Mouse (Mus musculus): Measurements from ENCODE around the gene Ifitm3. TPM values are rescaled to one million over a fixed set of nuclear protein-coding genes. Genes with fewer than 3 reads are reported as not detected.

The Ifitm3 gene
- 1,040 and 1,188 TPM in 2 replicates for polyA plus RNA-seq (2011; ENCODE audit: insufficient read length, low read depth, missing spikeins)

GRCm38 (mm10) chr7:141010593-141010992 is at the start of gene Ifitm3:
TSS of gene Ifitm3 (minus strand) at chr7:141010770.
- Histone ChIP-seq H3K4me3 (ENCODE audit: insufficient read depth, low read length) (peak within 1 kb of the TSS; percentile 78), H3K27ac (ENCODE audit: insufficient read depth, low read length) (peak within 1 kb of the TSS; percentile 95), H3K4me1 (ENCODE audit: control insufficient read depth, insufficient read depth, low read length) (0 out of 2 replicates have a peak, but pooled peaks cover 2% of the 10 kb centered on the region)
- TF ChIP-seq POLR2A (IDR thresholded peaks at IDR 0.05; ENCODE audit: low read depth, low read length): peak; percentile 97
- no peak for TF ChIP-seq CTCF (IDR thresholded peaks at IDR 0.05; ENCODE audit: borderline replicate concordance, insufficient read depth, low read length)

- Histone ChIP-seq H3K4me3 (ENCODE audit: insufficient read depth, low read length) (no peak overlapping the region), H3K4me1 (ENCODE audit: control insufficient read depth, insufficient read depth, low read length) (no peaks in the 10 kb centered on the region), H3K27ac (ENCODE audit: insufficient read depth, low read length) (no peak overlapping the region)
These were observed 49.4 kb upstream of the Ifitm3 start for GRCm38 (mm10) chr7:141059929-141060328.

GRCm38 (mm10) chr7:141058601-141059341 is 48.2 kb upstream of the Ifitm3 start:
- no peak for TF ChIP-seq CTCF (IDR thresholded peaks at IDR 0.05; ENCODE audit: borderline replicate concordance, insufficient read depth, low read length)
- no peak for TF ChIP-seq POLR2A (IDR thresholded peaks at IDR 0.05; ENCODE audit: low read depth, low read length)
- no peak overlapping the region for H3K4me3 ChIP-seq (ENCODE audit: insufficient read depth, low read length)
- no peak overlapping the region for H3K27ac ChIP-seq (ENCODE audit: insufficient read depth, low read length)
- H3K4me1 ChIP-seq (ENCODE audit: control insufficient read depth, insufficient read depth, low read length): no peaks in the 10 kb centered on the region

More at GRCm38 (mm10) chr7:141059929-141060328, 49.4 kb upstream of the Ifitm3 start:
- TF ChIP-seq POLR2A (IDR thresholded peaks at IDR 0.05; ENCODE audit: low read depth, low read length) (no peak), CTCF (IDR thresholded peaks at IDR 0.05; ENCODE audit: borderline replicate concordance, insufficient read depth, low read length) (no peak)

- Histone ChIP-seq H3K4me1 (ENCODE audit: control insufficient read depth, insufficient read depth, low read length) (no peaks in the 10 kb centered on the region), H3K27ac (ENCODE audit: insufficient read depth, low read length) (no peak overlapping the region), H3K4me3 (ENCODE audit: insufficient read depth, low read length) (no peak overlapping the region)
- TF ChIP-seq POLR2A (IDR thresholded peaks at IDR 0.05; ENCODE audit: low read depth, low read length): no peak
- no peak for TF ChIP-seq CTCF (IDR thresholded peaks at IDR 0.05; ENCODE audit: borderline replicate concordance, insufficient read depth, low read length)
These were observed 47.0 kb upstream of the Ifitm3 start for GRCm38 (mm10) chr7:141057541-141057940.

- no peaks in the 10 kb centered on the region for H3K4me1 ChIP-seq (ENCODE audit: control insufficient read depth, insufficient read depth, low read length)
These were observed 46.4 kb upstream of the Ifitm3 start for GRCm38 (mm10) chr7:141056976-141057375.

GRCm38 (mm10) chr7:141055785-141056184 is 45.2 kb upstream of the Ifitm3 start:
- TF ChIP-seq CTCF (IDR thresholded peaks at IDR 0.05; ENCODE audit: borderline replicate concordance, insufficient read depth, low read length): no peak
- TF ChIP-seq POLR2A (IDR thresholded peaks at IDR 0.05; ENCODE audit: low read depth, low read length): no peak
- Histone ChIP-seq H3K4me1 (ENCODE audit: control insufficient read depth, insufficient read depth, low read length) (no peaks in the 10 kb centered on the region), H3K27ac (ENCODE audit: insufficient read depth, low read length) (no peak overlapping the region), H3K4me3 (ENCODE audit: insufficient read depth, low read length) (no peak overlapping the region)

More at GRCm38 (mm10) chr7:141056976-141057375, 46.4 kb upstream of the Ifitm3 start:
- no peak for TF ChIP-seq CTCF (IDR thresholded peaks at IDR 0.05; ENCODE audit: borderline replicate concordance, insufficient read depth, low read length)
- TF ChIP-seq POLR2A (IDR thresholded peaks at IDR 0.05; ENCODE audit: low read depth, low read length): no peak
- Histone ChIP-seq H3K27ac (ENCODE audit: insufficient read depth, low read length) (no peak overlapping the region), H3K4me3 (ENCODE audit: insufficient read depth, low read length) (no peak overlapping the region)

- no peak for TF ChIP-seq CTCF (IDR thresholded peaks at IDR 0.05; ENCODE audit: borderline replicate concordance, insufficient read depth, low read length)
- no peak for TF ChIP-seq POLR2A (IDR thresholded peaks at IDR 0.05; ENCODE audit: low read depth, low read length)
- H3K4me1 ChIP-seq (ENCODE audit: control insufficient read depth, insufficient read depth, low read length): peaks cover 1% of the 10 kb centered on the region; the same call in 1 of the 2 replicates
- H3K27ac ChIP-seq (ENCODE audit: insufficient read depth, low read length): no peak overlapping the region
- no peak overlapping the region for H3K4me3 ChIP-seq (ENCODE audit: insufficient read depth, low read length)
These were observed 41.9 kb upstream of the Ifitm3 start for GRCm38 (mm10) chr7:141052421-141052820.

GRCm38 (mm10) chr7:141052016-141052415 is 41.4 kb upstream of the Ifitm3 start:
- TF ChIP-seq POLR2A (IDR thresholded peaks at IDR 0.05; ENCODE audit: low read depth, low read length): no peak
- Histone ChIP-seq H3K4me1 (ENCODE audit: control insufficient read depth, insufficient read depth, low read length) (peaks cover 5% of the 10 kb centered on the region), H3K27ac (ENCODE audit: insufficient read depth, low read length) (no peak overlapping the region), H3K4me3 (ENCODE audit: insufficient read depth, low read length) (no peak overlapping the region)

GRCm38 (mm10) chr7:141051060-141051685 is 40.6 kb upstream of the Ifitm3 start:
- Histone ChIP-seq H3K4me1 (ENCODE audit: control insufficient read depth, insufficient read depth, low read length) (peaks cover 12% of the 10 kb centered on the region), H3K4me3 (ENCODE audit: insufficient read depth, low read length) (no peak overlapping the region), H3K27ac (ENCODE audit: insufficient read depth, low read length) (no peak overlapping the region)
- no peak for TF ChIP-seq POLR2A (IDR thresholded peaks at IDR 0.05; ENCODE audit: low read depth, low read length)
- TF ChIP-seq CTCF (IDR thresholded peaks at IDR 0.05; ENCODE audit: borderline replicate concordance, insufficient read depth, low read length): no peak

GRCm38 (mm10) chr7:141049326-141049725 is 38.8 kb upstream of the Ifitm3 start:
- peaks cover 12% of the 10 kb centered on the region for H3K4me1 ChIP-seq (ENCODE audit: control insufficient read depth, insufficient read depth, low read length)
- H3K4me3 ChIP-seq (ENCODE audit: insufficient read depth, low read length): no peak overlapping the region
- no peak for TF ChIP-seq POLR2A (IDR thresholded peaks at IDR 0.05; ENCODE audit: low read depth, low read length)
- H3K27ac ChIP-seq (ENCODE audit: insufficient read depth, low read length): no peak overlapping the region

All from embryonic fibroblast, embryonic 13.5 days (primary cell).